Mouse (Mus musculus): ENCODE measurements around the gene Mrps34. TPM values are rescaled to one million over a fixed set of nuclear protein-coding genes. Genes with fewer than 3 reads are reported as not detected.
"Not testable (repeated sequence)": the region's sequence is repeated elsewhere in the genome, so short reads cannot be mapped to it uniquely, and the experiment has no call there.

Gene Mrps34
- polyA plus RNA-seq, 1 experiment from 2014 or later = 82.6 TPM

DNA sequence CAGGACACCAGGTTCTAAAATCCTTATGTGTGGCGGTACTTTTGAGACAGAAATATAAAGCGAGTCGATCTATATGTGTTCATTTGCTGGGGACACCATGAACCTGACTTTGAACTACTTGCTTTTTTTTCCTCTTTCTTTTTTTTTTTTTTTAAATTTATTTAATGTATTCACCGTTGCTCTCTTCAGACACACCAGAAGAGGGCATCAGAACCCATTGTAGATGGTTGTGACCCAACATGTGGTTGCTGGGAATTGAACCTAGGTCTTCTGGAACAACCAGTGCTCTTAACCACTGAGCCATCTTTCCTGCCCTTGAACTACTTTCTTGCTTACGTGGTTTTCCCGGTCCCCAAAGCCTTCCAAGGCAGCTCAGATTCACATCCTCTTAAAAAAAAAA, 42.4 kb downstream of the Mrps34 start:
- Histone ChIP-seq H3K4me3 (replicated peaks; ENCODE audit: low read length) (peak overlapping the region; percentile 93), H3K9me3 (ENCODE audit: control insufficient read depth, low read length) (no peaks in the 10 kb centered on the region), H3K4me1 (replicated peaks; ENCODE audit: control insufficient read depth, insufficient read depth, low read length) (peaks cover 16% of the 10 kb centered on the region), H3K9ac (peak overlapping the region; percentile 92), H3K36me3 (replicated peaks; ENCODE audit: control insufficient read depth, insufficient read depth) (no peaks in the 10 kb centered on the region), H3K27ac (peak overlapping the region; percentile 95), H3K4me2 (replicated peaks) (peak overlapping the region; percentile 90), H3K27me3 (ENCODE audit: control insufficient read depth, insufficient read depth, low read length) (no peaks in the 10 kb centered on the region)
- DNase-seq (ENCODE audit: low spot score) (no peak), ATAC-seq (ENCODE audit: low FRiP score) (no peak)
- WGBS = 51% methylated on average over 6 of the region's 6 CpGs

DNA sequence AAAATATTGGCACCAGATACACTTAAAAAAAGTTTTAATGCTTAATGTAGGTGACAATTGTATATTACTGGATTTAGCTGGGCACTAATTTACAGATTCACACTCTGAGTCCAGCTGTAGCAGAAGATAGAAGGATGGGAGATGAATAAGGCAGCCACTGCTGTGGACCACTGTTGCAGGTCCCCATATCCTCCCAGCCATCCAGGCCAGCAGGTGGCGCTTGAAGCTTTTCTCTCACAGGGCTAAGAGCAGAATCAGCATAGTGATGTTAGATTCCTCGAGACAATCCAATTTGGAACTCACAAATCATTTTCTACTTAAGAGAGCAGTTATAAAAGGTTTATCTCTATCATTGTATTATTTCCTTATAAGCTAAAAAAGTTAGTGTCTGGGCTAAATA, 47.5 kb downstream of the Mrps34 start:
- H3K4me3 ChIP-seq (replicated peaks; ENCODE audit: low read length); ATAC-seq (ENCODE audit: low FRiP score); H3K27me3 ChIP-seq (ENCODE audit: control insufficient read depth, insufficient read depth, low read length); H3K9me3 ChIP-seq (ENCODE audit: control insufficient read depth, low read length); H3K27ac ChIP-seq; H3K4me2 ChIP-seq (replicated peaks); H3K4me1 ChIP-seq (replicated peaks; ENCODE audit: control insufficient read depth, insufficient read depth, low read length); H3K9ac ChIP-seq; DNase-seq (ENCODE audit: low spot score): not testable (repeated sequence)
- H3K36me3 ChIP-seq (replicated peaks; ENCODE audit: control insufficient read depth, insufficient read depth) = peaks cover 38% of the 10 kb centered on the region
- WGBS = 5% methylated on average over 2 of the region's 2 CpGs

DNA sequence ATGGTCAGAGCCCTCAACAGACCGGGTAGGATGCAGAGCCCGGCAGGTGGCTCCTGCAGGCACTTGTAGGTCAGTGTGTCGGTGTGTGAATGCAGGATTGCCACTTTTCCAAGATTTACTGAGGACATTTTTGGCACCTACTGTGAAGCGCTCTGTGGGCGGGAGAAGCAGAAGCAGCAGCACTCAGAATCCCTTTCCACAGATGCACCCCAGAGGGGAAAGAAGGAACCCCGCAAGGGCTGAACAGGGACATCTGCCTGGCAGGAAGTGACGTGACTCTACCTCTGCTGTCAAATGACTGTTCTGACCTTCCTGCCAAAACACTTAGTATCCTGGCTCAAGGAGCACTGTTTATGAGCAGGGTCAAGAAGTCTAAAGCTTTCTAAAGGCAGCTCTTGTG, 48.1 kb downstream of the Mrps34 start:
- no peaks in the 10 kb centered on the region for H3K27me3 ChIP-seq (ENCODE audit: control insufficient read depth, insufficient read depth, low read length)
- no peaks in the 10 kb centered on the region for H3K9me3 ChIP-seq (ENCODE audit: control insufficient read depth, low read length)
- 87% methylated on average over 7 of the region's 7 CpGs for WGBS

DNA sequence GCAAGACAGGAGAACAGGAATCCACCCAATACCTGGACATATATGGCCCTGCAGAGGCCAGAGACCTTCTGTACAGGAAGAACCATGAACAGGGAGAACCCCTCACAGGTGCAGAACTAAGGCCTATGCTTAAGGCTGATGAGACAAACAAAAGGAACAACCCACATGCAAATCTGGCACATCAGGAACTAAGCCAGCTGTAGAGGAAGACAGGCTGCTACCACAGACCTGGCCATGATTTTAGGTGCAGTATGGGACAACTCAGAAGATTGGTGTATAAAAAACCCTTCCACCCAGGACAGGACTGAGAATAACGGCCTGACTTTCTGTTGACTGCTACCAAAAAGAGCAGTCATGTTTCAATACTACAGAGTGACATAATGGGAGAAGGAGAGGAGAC, 48.7 kb downstream of the Mrps34 start:
- not testable (repeated sequence) for H3K9me3 ChIP-seq (ENCODE audit: control insufficient read depth, low read length); H3K27ac ChIP-seq; ATAC-seq (ENCODE audit: low FRiP score); H3K4me2 ChIP-seq (replicated peaks); H3K4me3 ChIP-seq (replicated peaks; ENCODE audit: low read length); DNase-seq (ENCODE audit: low spot score); H3K4me1 ChIP-seq (replicated peaks; ENCODE audit: control insufficient read depth, insufficient read depth, low read length); H3K27me3 ChIP-seq (ENCODE audit: control insufficient read depth, insufficient read depth, low read length); H3K9ac ChIP-seq
- 96% methylated on average over 1 of the region's 1 CpGs for WGBS
- peaks cover 50% of the 10 kb centered on the region for H3K36me3 ChIP-seq (replicated peaks; ENCODE audit: control insufficient read depth, insufficient read depth)

More for the DNA sequence above, 48.1 kb downstream of the Mrps34 start:
- no peak for DNase-seq (ENCODE audit: low spot score)
- no peak overlapping the region for H3K4me2 ChIP-seq (replicated peaks)
- H3K27ac ChIP-seq = no peak overlapping the region
- peaks cover 44% of the 10 kb centered on the region for H3K36me3 ChIP-seq (replicated peaks; ENCODE audit: control insufficient read depth, insufficient read depth)
- no peaks in the 10 kb centered on the region for H3K4me1 ChIP-seq (replicated peaks; ENCODE audit: control insufficient read depth, insufficient read depth, low read length)
- ATAC-seq (ENCODE audit: low FRiP score) = no peak
- H3K9ac ChIP-seq = no peak overlapping the region
- no peak overlapping the region for H3K4me3 ChIP-seq (replicated peaks; ENCODE audit: low read length)

Other genes with a start within 250 kb of the Mrps34 start
- gene Slc9a3r2, start 244.8 kb upstream of the Mrps34 start, polyA plus RNA-seq (2014; fragmentation: Nextera tagmentation; extraction: Ambion mirVana) = 53.5 and 56.9 TPM in 2 replicates
- gene Npw, start 236.7 kb upstream of the Mrps34 start, polyA plus RNA-seq (2014; fragmentation: Nextera tagmentation; extraction: Ambion mirVana) = 0.83 TPM in 1 of 2 replicates, not detected in the other
- 22.8 and 25.6 TPM in 2 replicates for gene Zfp598, start 225.4 kb upstream of the Mrps34 start, polyA plus RNA-seq (2014; fragmentation: Nextera tagmentation; extraction: Ambion mirVana)
- 178 and 220 TPM in 2 replicates for gene Syngr3, start 205.2 kb upstream of the Mrps34 start, polyA plus RNA-seq (2014; fragmentation: Nextera tagmentation; extraction: Ambion mirVana)
- gene Gfer, start 199.0 kb upstream of the Mrps34 start, polyA plus RNA-seq (2014; fragmentation: Nextera tagmentation; extraction: Ambion mirVana) = 35.2 and 43.4 TPM in 2 replicates
- 1.9 and 2.4 TPM in 2 replicates for gene Noxo1, start 198.9 kb upstream of the Mrps34 start, polyA plus RNA-seq (2014; fragmentation: Nextera tagmentation; extraction: Ambion mirVana)
- gene Tbl3, start 187.5 kb upstream of the Mrps34 start, polyA plus RNA-seq (2014; fragmentation: Nextera tagmentation; extraction: Ambion mirVana) = 58.3 and 64.3 TPM in 2 replicates
- not detected in 2 replicates for gene Rnf151, start 177.1 kb upstream of the Mrps34 start, polyA plus RNA-seq (2014; fragmentation: Nextera tagmentation; extraction: Ambion mirVana)
- gene Rps2, start 177.0 kb upstream of the Mrps34 start, polyA plus RNA-seq (2014; fragmentation: Nextera tagmentation; extraction: Ambion mirVana) = 800 and 838 TPM in 2 replicates
- gene Ndufb10, start 170.6 kb upstream of the Mrps34 start, polyA plus RNA-seq (2014; fragmentation: Nextera tagmentation; extraction: Ambion mirVana) = 308 and 347 TPM in 2 replicates
- 0.25 TPM in 1 of 2 replicates, not detected in the other for gene Rpl3l, start 167.3 kb upstream of the Mrps34 start, polyA plus RNA-seq (2014; fragmentation: Nextera tagmentation; extraction: Ambion mirVana)
- gene Msrb1, start 158.5 kb upstream of the Mrps34 start, polyA plus RNA-seq (2014; fragmentation: Nextera tagmentation; extraction: Ambion mirVana) = 20.5 and 22.4 TPM in 2 replicates
- gene Hs3st6, start 142.1 kb upstream of the Mrps34 start, polyA plus RNA-seq (2014; fragmentation: Nextera tagmentation; extraction: Ambion mirVana) = 0.36 TPM in 1 of 2 replicates, not detected in the other
- not detected in 2 replicates for gene Meiob, start 90.8 kb upstream of the Mrps34 start, polyA plus RNA-seq (2014; fragmentation: Nextera tagmentation; extraction: Ambion mirVana)
- 71.5 and 73.0 TPM in 2 replicates for gene Hagh, start 55.0 kb upstream of the Mrps34 start, polyA plus RNA-seq (2014; fragmentation: Nextera tagmentation; extraction: Ambion mirVana)
- gene Fahd1, start 44.8 kb upstream of the Mrps34 start, polyA plus RNA-seq (2014; fragmentation: Nextera tagmentation; extraction: Ambion mirVana) = 22.4 and 23.3 TPM in 2 replicates
- 0.09 TPM in 1 of 2 replicates, not detected in the other for gene Igfals, start 29.1 kb upstream of the Mrps34 start, polyA plus RNA-seq (2014; fragmentation: Nextera tagmentation; extraction: Ambion mirVana)
- gene Nubp2, start 8.8 kb upstream of the Mrps34 start, polyA plus RNA-seq (2014; fragmentation: Nextera tagmentation; extraction: Ambion mirVana) = 67.4 and 72.8 TPM in 2 replicates
- 75.0 and 82.0 TPM in 2 replicates for gene Spsb3, start 8.5 kb upstream of the Mrps34 start, polyA plus RNA-seq (2014; fragmentation: Nextera tagmentation; extraction: Ambion mirVana)
- 22.7 and 23.7 TPM in 2 replicates for gene Eme2, start within 50 bp of the Mrps34 start, polyA plus RNA-seq (2014; fragmentation: Nextera tagmentation; extraction: Ambion mirVana)
- gene Nme3, start 1.4 kb downstream of the Mrps34 start, polyA plus RNA-seq (2014; fragmentation: Nextera tagmentation; extraction: Ambion mirVana) = 85.6 and 95.8 TPM in 2 replicates
- 86.0 and 90.1 TPM in 2 replicates for gene Mapk8ip3, start 41.9 kb downstream of the Mrps34 start, polyA plus RNA-seq (2014; fragmentation: Nextera tagmentation; extraction: Ambion mirVana)
- 58.2 and 60.6 TPM in 2 replicates for gene Jpt2, start 65.6 kb downstream of the Mrps34 start, polyA plus RNA-seq (2014; fragmentation: Nextera tagmentation; extraction: Ambion mirVana)
- gene Cramp1l, start 120.7 kb downstream of the Mrps34 start, polyA plus RNA-seq (2014; fragmentation: Nextera tagmentation; extraction: Ambion mirVana) = 8.0 and 8.1 TPM in 2 replicates
- gene Ift140, start 121.0 kb downstream of the Mrps34 start, polyA plus RNA-seq (2014; fragmentation: Nextera tagmentation; extraction: Ambion mirVana) = 15.9 and 20.9 TPM in 2 replicates
- 11.3 and 12.4 TPM in 2 replicates for gene Tmem204, start 188.5 kb downstream of the Mrps34 start, polyA plus RNA-seq (2014; fragmentation: Nextera tagmentation; extraction: Ambion mirVana)
- gene Telo2, start 220.9 kb downstream of the Mrps34 start, polyA plus RNA-seq (2014; fragmentation: Nextera tagmentation; extraction: Ambion mirVana) = 39.8 and 41.7 TPM in 2 replicates
- not detected in 2 replicates for gene Ptx4, start 225.6 kb downstream of the Mrps34 start, polyA plus RNA-seq (2014; fragmentation: Nextera tagmentation; extraction: Ambion mirVana)
- 28.1 and 29.4 TPM in 2 replicates for gene Clcn7, start 238.3 kb downstream of the Mrps34 start, polyA plus RNA-seq (2014; fragmentation: Nextera tagmentation; extraction: Ambion mirVana)

All from hindbrain, embryonic 14.5 days (tissue).